Mouse (Mus musculus) liver, embryonic 14.5 days (tissue): ENCODE results near the gene Pprc1.

Experiments used
- CTCF ChIP-seq: IDR thresholded peaks from 2 replicates; pipeline ENCODE4 v1.5.1; 2016; ENCODE audit warnings: antibody characterized with exemption, low read depth, control low read depth
- EP300 ChIP-seq: IDR thresholded peaks from 2 replicates; pipeline ENCODE4 v1.6.1; 2016; ENCODE audit warnings: antibody characterized with exemption, low read depth

DNA sequence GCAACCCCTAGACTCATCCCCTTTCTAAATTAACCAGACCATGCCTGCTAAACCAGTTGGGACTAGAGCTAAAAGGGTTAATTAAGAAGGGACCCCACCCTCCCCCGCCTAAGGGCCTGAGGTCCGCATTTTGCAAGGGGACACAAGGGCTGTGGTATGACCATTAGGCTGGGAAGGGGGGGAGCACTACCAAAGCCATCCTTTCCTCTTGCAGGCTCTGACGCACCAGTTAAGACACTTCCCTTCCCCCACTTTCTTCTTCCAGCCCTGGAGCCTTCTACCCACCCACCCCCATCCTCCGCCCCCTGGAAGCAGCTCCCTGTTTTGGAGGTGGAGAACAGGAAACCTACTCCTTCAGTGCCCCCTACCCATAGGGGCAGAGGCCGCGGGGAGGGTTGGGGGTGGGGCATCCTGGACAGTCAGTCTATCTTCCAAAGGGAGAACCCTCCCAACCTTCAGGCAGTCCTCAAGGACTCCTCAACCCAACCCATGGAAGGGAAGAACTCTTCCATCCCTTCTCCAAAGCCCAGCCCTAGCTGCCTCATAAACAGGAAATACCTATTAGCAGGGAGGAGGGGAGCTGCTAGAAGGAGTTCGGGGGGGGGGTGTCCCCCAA lies 1.1 kb downstream of the Pprc1 start:
- no peak for TF ChIP-seq EP300
- TF ChIP-seq CTCF, result no peak
